Comparison of ENCODE assay signal across 8 mouse cellular contexts in the genomic region with DNA sequence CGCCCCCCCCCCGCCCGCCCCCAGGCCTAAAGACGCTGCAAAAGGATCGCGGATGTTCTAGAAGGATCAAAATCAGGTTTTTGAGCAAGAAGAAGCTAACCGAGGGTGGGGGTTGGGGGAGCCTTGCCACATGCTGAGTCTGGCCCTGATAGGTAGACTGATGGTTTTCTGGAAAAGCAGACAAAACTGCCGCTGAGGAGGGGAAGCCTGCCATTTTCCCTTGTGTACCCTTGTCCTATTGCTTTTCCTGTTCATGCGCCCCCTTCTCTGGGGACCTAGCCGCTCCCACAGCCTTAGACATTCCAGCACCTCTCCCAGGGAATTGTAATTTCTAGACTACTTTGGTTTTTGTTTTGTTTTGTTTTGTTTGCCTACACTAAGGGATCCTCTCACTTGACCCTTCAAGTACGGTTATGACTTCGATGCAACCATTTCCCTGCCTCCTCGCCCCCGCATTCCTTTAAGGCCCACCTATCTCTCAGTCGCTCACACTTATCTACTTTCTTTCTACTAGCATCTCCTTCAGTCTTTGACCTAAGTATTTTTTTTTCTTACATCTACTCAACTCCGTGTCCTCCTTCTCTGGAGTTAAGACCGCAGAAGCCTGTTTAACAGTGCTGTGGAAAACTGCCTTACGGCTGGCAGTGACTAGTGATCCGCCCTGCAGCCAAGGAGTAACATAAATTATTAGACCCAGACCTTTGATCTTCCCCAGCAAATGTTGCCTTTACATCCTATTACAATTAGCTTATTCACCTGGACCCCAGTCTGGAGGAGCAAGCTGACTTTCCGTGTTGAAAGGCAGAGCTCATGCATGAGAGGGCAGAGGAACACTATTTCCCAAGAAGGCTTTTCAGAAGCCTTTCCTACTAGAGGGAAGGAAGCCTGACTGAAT. TPM values are rescaled to one million over a fixed set of nuclear protein-coding genes. Genes with fewer than 3 reads are reported as not detected.
DNase-seq lines count a peak whose midpoint lies in the region; ATAC-seq lines count a peak whose summit lies in the region.

No protein-coding gene starts in this region.

- no peak overlapping the region for H3K27ac ChIP-seq in forebrain, embryonic 15.5 days (replicated peaks)
- H3K27ac ChIP-seq in midbrain, embryonic 14.5 days (replicated peaks; ENCODE audit: low read depth, low read length) = no peak overlapping the region; the same call in 1 of the 2 replicates

- peaks cover 13% of the 10 kb centered on the region for H3K4me1 ChIP-seq in forebrain, embryonic 15.5 days
- peaks cover 13% of the 10 kb centered on the region for H3K4me1 ChIP-seq in midbrain, embryonic 14.5 days (ENCODE audit: control insufficient read depth, insufficient read depth, low read length)

- WGBS in forebrain, embryonic 15.5 days = 41% methylated on average over 20 of the region's 20 CpGs
- 42% methylated on average over 20 of the region's 20 CpGs for WGBS in midbrain, embryonic 14.5 days

- H3K27me3 ChIP-seq in forebrain, embryonic 15.5 days = no peaks in the 10 kb centered on the region
- no peaks in the 10 kb centered on the region for H3K27me3 ChIP-seq in midbrain, embryonic 14.5 days (ENCODE audit: control insufficient read depth, insufficient read depth, low read length)

- H3K9me3 ChIP-seq in forebrain, embryonic 15.5 days = no peaks in the 10 kb centered on the region
- no peaks in the 10 kb centered on the region for H3K9me3 ChIP-seq in midbrain, embryonic 14.5 days (ENCODE audit: control insufficient read depth, low read length)

- H3K4me3 ChIP-seq in forebrain, embryonic 15.5 days = peak overlapping the region; percentile 61
- peak overlapping the region; percentile 61 for H3K4me3 ChIP-seq in midbrain, embryonic 14.5 days (replicated peaks; ENCODE audit: low read depth, low read length)

- peak overlapping the region; percentile 77 for H3K4me2 ChIP-seq in forebrain, embryonic 15.5 days (replicated peaks)
- peak overlapping the region; percentile 98 for H3K4me2 ChIP-seq in midbrain, embryonic 14.5 days (ENCODE audit: low read length)

- no peaks in the 10 kb centered on the region for H3K36me3 ChIP-seq in forebrain, embryonic 15.5 days
- no peaks in the 10 kb centered on the region for H3K36me3 ChIP-seq in midbrain, embryonic 14.5 days (ENCODE audit: control insufficient read depth, insufficient read depth, low read length)

- peak overlapping the region; percentile 47 for H3K9ac ChIP-seq in forebrain, embryonic 15.5 days (replicated peaks)
- peak overlapping the region; percentile 60 for H3K9ac ChIP-seq in midbrain, embryonic 14.5 days (replicated peaks; ENCODE audit: low read length)

- DNase-seq in heart, adult 11 months = peak; percentile 95
- DNase-seq in heart, postnatal 25 days (ENCODE audit: low spot score) = no peak
- DNase-seq in NIH3T3 (ENCODE audit: low read depth) = peak; percentile 65
- DNase-seq in kidney, adult 9 months = peak; percentile 12
- DNase-seq in midbrain, embryonic 14.5 days = peak; percentile 23
- DNase-seq in left cerebral cortex, postnatal 36 days (ENCODE audit: low spot score in 2 of 2) = no peak
- no peak for DNase-seq in retina, postnatal 1 day

- peak; percentile 3 for ATAC-seq in forebrain, embryonic 15.5 days (replicated peaks)
- no peak for ATAC-seq in midbrain, embryonic 14.5 days (ENCODE audit: low FRiP score, low TSS enrichment)

- intact Hi-C loops in heart, postnatal 25 days (cut with DNase I) = no loop called here
- intact Hi-C loops in left cerebral cortex, postnatal 36 days (cut with DNase I) = no loop called here

RNA-seq across cellular contexts. Expression of a gene that starts 0.8 kb away (rescaled TPM):
- under 1 TPM in 1 of 2 experiments, not detected in 1; 0.31 TPM for total RNA-seq in heart, postnatal 25 days (2021)
- polyA plus RNA-seq in forebrain, embryonic 15.5 days (2015; fragmentation: Nextera tagmentation; extraction: Ambion mirVana) = 0.20 TPM in 1 of 2 replicates, not detected in the other
- 0.24 TPM in 1 of 2 replicates, not detected in the other for polyA plus RNA-seq in midbrain, embryonic 14.5 days (2014; fragmentation: Nextera tagmentation; extraction: Ambion mirVana)
- total RNA-seq in left cerebral cortex, postnatal 36 days (2021) = not detected

RNA-seq across cellular contexts. Expression of a gene that starts 0.8 kb away (rescaled TPM):
- 100 to 1,000 TPM; 136 to 138 TPM for total RNA-seq in heart, postnatal 25 days (2021)
- 51.5 and 56.2 TPM in 2 replicates for polyA plus RNA-seq in forebrain, embryonic 15.5 days (2015; fragmentation: Nextera tagmentation; extraction: Ambion mirVana)
- 19.8 and 49.1 TPM in 2 replicates for polyA plus RNA-seq in midbrain, embryonic 14.5 days (2014; fragmentation: Nextera tagmentation; extraction: Ambion mirVana)
- total RNA-seq in left cerebral cortex, postnatal 36 days (2021) = 10 to 100 TPM; 64.2 to 67.8 TPM

RNA-seq across cellular contexts. Expression of a gene that starts 45.1 kb away (rescaled TPM):
- total RNA-seq in heart, postnatal 25 days (2021) = not detected
- polyA plus RNA-seq in forebrain, embryonic 15.5 days (2015; fragmentation: Nextera tagmentation; extraction: Ambion mirVana) = 0.36 and 0.43 TPM in 2 replicates
- 0.21 and 0.27 TPM in 2 replicates for polyA plus RNA-seq in midbrain, embryonic 14.5 days (2014; fragmentation: Nextera tagmentation; extraction: Ambion mirVana)
- total RNA-seq in left cerebral cortex, postnatal 36 days (2021) = 10 to 100 TPM; 32.8 to 42.1 TPM

Comparison
In these comparisons a context has a peak if more than half of its experiments do, and no peak if none do; other contexts are left out.
1. DNase-seq: peak in heart, adult 11 months (single experiment), NIH3T3 (single experiment), kidney, adult 9 months (single experiment) and midbrain, embryonic 14.5 days (single experiment); none in heart, postnatal 25 days (single experiment), left cerebral cortex, postnatal 36 days (0 of 2) and retina, postnatal 1 day (single experiment).
2. RNA of a gene that starts 45.1 kb away (total RNA-seq): 32.8 to 42.1 TPM in left cerebral cortex, postnatal 36 days; not detected in heart, postnatal 25 days; every median in the first group is over 10 times any median in the second.